Mouse (Mus musculus): ENCODE data around the gene Usp37. TPM values are rescaled to one million over a fixed set of nuclear protein-coding genes. Genes with fewer than 3 reads are reported as not detected.
A peak's percentile ranks its signal among the peaks of the same experiment; 100 is the strongest.
"Not testable (repeated sequence)": the region's sequence is repeated elsewhere in the genome, so short reads cannot be mapped to it uniquely, and the experiment has no call there.

The Usp37 gene
- polyA plus RNA-seq, 1 experiment from 2014 or later = 28.8 TPM

- no peaks in the 10 kb centered on the region for H3K4me1 ChIP-seq (replicated peaks; ENCODE audit: control insufficient read depth, insufficient read depth, low read length)
- DNase-seq (ENCODE audit: low spot score) = no peak
- H3K9ac ChIP-seq (ENCODE audit: low read depth, low read length) = no peak within 1 kb of the TSS
- H3K36me3 ChIP-seq (ENCODE audit: control insufficient read depth, insufficient read depth, low read length) = no peaks in the 10 kb centered on the region
- peaks cover 4% of the 10 kb centered on the region for H3K27me3 ChIP-seq (replicated peaks; ENCODE audit: control insufficient read depth, insufficient read depth, low read length)
- ATAC-seq (replicated peaks; ENCODE audit: low FRiP score) = no peak
- 7% methylated on average over 6 of the region's 6 CpGs for WGBS
- H3K4me3 ChIP-seq (ENCODE audit: low read depth, low read length) = no peak within 1 kb of the TSS
- H3K9me3 ChIP-seq (ENCODE audit: control insufficient read depth, low read length) = no peaks in the 10 kb centered on the region
- H3K4me2 ChIP-seq = no peak within 1 kb of the TSS
- H3K27ac ChIP-seq (ENCODE audit: low read depth, low read length) = no peak within 1 kb of the TSS
These were observed 1.6 kb downstream of the Usp37 start, which contains the start of gene Plcd4 for GRCm38 (mm10) chr1:74542451-74542961. TSS of gene Plcd4 (plus strand) at chr1:74542888.

DNA sequence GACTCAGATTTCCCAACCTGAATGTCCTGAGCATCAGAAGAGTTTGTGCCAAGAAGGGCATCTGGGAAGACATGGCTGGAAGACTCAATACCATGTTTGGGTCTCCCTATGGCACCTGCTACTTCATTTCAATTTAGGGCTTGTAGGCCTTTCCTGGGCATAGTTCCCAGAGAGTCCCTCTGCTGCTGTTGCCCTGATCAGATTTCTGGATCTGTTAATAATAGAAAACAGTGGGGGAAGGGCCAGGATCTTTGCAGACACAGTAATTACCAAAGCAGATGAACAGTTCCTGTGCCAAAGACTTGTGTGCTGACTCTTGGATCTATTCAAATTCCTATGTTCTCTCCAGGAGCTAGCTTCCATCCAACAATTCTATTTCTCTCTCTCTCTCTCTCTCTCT lies 5.4 kb downstream of the Usp37 start:
- Histone ChIP-seq H3K36me3 (ENCODE audit: control insufficient read depth, insufficient read depth, low read length) (no peaks in the 10 kb centered on the region), H3K4me2 (no peak overlapping the region), H3K4me1 (replicated peaks; ENCODE audit: control insufficient read depth, insufficient read depth, low read length) (no peaks in the 10 kb centered on the region), H3K4me3 (ENCODE audit: low read depth, low read length) (no peak overlapping the region), H3K27ac (ENCODE audit: low read depth, low read length) (no peak overlapping the region), H3K9me3 (ENCODE audit: control insufficient read depth, low read length) (no peaks in the 10 kb centered on the region), H3K27me3 (replicated peaks; ENCODE audit: control insufficient read depth, insufficient read depth, low read length) (peaks cover 4% of the 10 kb centered on the region), H3K9ac (ENCODE audit: low read depth, low read length) (no peak overlapping the region)
- no peak for ATAC-seq (replicated peaks; ENCODE audit: low FRiP score)
- DNase-seq (ENCODE audit: low spot score) = no peak

DNA sequence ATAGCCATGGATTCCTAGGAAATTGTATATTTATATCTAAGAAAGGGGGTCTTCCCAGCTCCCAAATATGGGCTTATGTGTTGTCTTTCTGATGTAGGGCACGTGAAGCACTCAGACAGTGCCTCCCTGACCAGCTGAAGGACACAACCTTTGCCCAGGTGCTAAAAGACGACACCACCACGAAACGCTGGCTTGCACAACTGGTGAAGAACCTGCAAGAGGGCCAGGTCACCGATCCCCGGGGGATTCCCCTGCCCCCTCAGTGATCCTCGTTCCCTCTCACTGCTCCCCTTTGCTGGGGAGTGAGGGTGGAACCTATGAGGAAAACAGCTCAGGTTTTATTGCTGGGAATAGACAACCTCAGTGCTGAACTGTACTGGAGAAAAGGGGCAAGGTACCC lies 15.5 kb downstream of the Usp37 start:
- Histone ChIP-seq H3K9ac (ENCODE audit: low read depth, low read length) (no peak overlapping the region), H3K4me3 (ENCODE audit: low read depth, low read length) (no peak overlapping the region), H3K36me3 (ENCODE audit: control insufficient read depth, insufficient read depth, low read length) (peaks cover 41% of the 10 kb centered on the region), H3K27me3 (replicated peaks; ENCODE audit: control insufficient read depth, insufficient read depth, low read length) (no peaks in the 10 kb centered on the region), H3K4me2 (no peak overlapping the region), H3K9me3 (ENCODE audit: control insufficient read depth, low read length) (no peaks in the 10 kb centered on the region), H3K4me1 (replicated peaks; ENCODE audit: control insufficient read depth, insufficient read depth, low read length) (no peaks in the 10 kb centered on the region), H3K27ac (ENCODE audit: low read depth, low read length) (no peak overlapping the region)
- no peak for ATAC-seq (replicated peaks; ENCODE audit: low FRiP score)
- WGBS = 95% methylated on average over 7 of the region's 7 CpGs
- no peak for DNase-seq (ENCODE audit: low spot score)

- Histone ChIP-seq H3K27ac (ENCODE audit: low read depth, low read length) (no peak overlapping the region), H3K9me3 (ENCODE audit: control insufficient read depth, low read length) (no peaks in the 10 kb centered on the region), H3K4me2 (no peak overlapping the region), H3K9ac (ENCODE audit: low read depth, low read length) (no peak overlapping the region), H3K4me1 (replicated peaks; ENCODE audit: control insufficient read depth, insufficient read depth, low read length) (no peaks in the 10 kb centered on the region), H3K4me3 (ENCODE audit: low read depth, low read length) (no peak overlapping the region), H3K27me3 (replicated peaks; ENCODE audit: control insufficient read depth, insufficient read depth, low read length) (no peaks in the 10 kb centered on the region), H3K36me3 (ENCODE audit: control insufficient read depth, insufficient read depth, low read length) (peaks cover 35% of the 10 kb centered on the region)
- 84% methylated on average over 4 of the region's 4 CpGs for WGBS
- no peak for ATAC-seq (replicated peaks; ENCODE audit: low FRiP score)
- no peak for DNase-seq (ENCODE audit: low spot score)
These were observed 19.3 kb downstream of the Usp37 start for GRCm38 (mm10) chr1:74524746-74525145.

DNA sequence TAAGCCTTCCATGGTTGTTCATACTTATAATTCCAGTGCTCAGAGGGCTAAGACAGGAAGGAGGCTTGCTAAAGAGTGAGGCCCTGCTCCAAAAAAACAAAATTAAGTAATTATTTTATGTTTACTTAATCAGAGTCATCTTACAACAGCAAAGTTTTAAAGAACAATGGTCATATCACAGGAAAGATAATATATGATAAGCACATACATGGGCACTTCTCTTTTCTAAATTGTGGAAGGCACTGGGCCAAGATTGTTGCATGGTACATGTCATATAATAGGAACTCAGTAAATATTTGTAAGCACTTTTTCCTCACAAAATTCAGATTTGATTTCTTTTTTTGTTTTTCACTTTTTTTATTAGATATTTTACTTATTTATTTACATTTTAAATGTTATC lies 24.2 kb downstream of the Usp37 start:
- Histone ChIP-seq H3K4me3 (ENCODE audit: low read depth, low read length) (no peak overlapping the region), H3K4me1 (replicated peaks; ENCODE audit: control insufficient read depth, insufficient read depth, low read length) (no peaks in the 10 kb centered on the region), H3K27me3 (replicated peaks; ENCODE audit: control insufficient read depth, insufficient read depth, low read length) (no peaks in the 10 kb centered on the region), H3K27ac (ENCODE audit: low read depth, low read length) (no peak overlapping the region), H3K9me3 (ENCODE audit: control insufficient read depth, low read length) (no peaks in the 10 kb centered on the region), H3K9ac (ENCODE audit: low read depth, low read length) (no peak overlapping the region), H3K4me2 (no peak overlapping the region), H3K36me3 (ENCODE audit: control insufficient read depth, insufficient read depth, low read length) (peaks cover 23% of the 10 kb centered on the region)
- DNase-seq (ENCODE audit: low spot score) (no peak), ATAC-seq (replicated peaks; ENCODE audit: low FRiP score) (no peak)

GRCm38 (mm10) chr1:74512999-74513398 lies 31.1 kb downstream of the Usp37 start:
- not testable (repeated sequence) for H3K36me3 ChIP-seq (ENCODE audit: control insufficient read depth, insufficient read depth, low read length); ATAC-seq (replicated peaks; ENCODE audit: low FRiP score)
- peaks cover 14% of the 10 kb centered on the region for H3K4me1 ChIP-seq (replicated peaks; ENCODE audit: control insufficient read depth, insufficient read depth, low read length)

DNA sequence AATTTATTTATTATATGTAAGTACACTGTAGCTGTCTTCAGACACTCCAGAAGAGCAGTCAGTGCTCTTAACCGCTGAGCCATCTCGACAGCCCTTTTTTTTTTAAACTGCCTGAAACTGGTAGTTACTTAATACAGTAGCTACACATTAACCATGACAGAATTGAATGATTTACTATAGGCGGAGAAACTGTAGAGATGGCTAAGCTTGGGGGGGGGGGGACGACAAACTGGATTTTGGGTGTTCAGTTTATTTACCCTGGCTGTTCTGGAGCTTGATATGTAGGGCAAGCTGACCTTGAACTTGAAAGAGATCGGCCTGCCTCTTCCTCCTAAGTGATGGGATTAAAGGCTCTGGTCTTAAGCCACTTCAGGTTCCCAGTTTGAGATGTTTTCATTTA lies 32.8 kb downstream of the Usp37 start:
- Histone ChIP-seq H3K4me2 (no peak overlapping the region), H3K4me3 (ENCODE audit: low read depth, low read length) (no peak overlapping the region), H3K4me1 (replicated peaks; ENCODE audit: control insufficient read depth, insufficient read depth, low read length) (peaks cover 21% of the 10 kb centered on the region), H3K36me3 (ENCODE audit: control insufficient read depth, insufficient read depth, low read length) (peaks cover 5% of the 10 kb centered on the region; the same call in 1 of the 2 replicates), H3K9me3 (ENCODE audit: control insufficient read depth, low read length) (no peaks in the 10 kb centered on the region), H3K9ac (ENCODE audit: low read depth, low read length) (no peak overlapping the region), H3K27me3 (replicated peaks; ENCODE audit: control insufficient read depth, insufficient read depth, low read length) (no peaks in the 10 kb centered on the region), H3K27ac (ENCODE audit: low read depth, low read length) (no peak overlapping the region)
- ATAC-seq (replicated peaks; ENCODE audit: low FRiP score) = no peak
- no peak for DNase-seq (ENCODE audit: low spot score)
- 93% methylated on average over 5 of the region's 5 CpGs for WGBS

More at GRCm38 (mm10) chr1:74512999-74513398, 31.1 kb downstream of the Usp37 start:
- H3K9me3 ChIP-seq (ENCODE audit: control insufficient read depth, low read length); H3K27me3 ChIP-seq (replicated peaks; ENCODE audit: control insufficient read depth, insufficient read depth, low read length); H3K9ac ChIP-seq (ENCODE audit: low read depth, low read length); H3K4me3 ChIP-seq (ENCODE audit: low read depth, low read length); H3K4me2 ChIP-seq; DNase-seq (ENCODE audit: low spot score); H3K27ac ChIP-seq (ENCODE audit: low read depth, low read length): not testable (repeated sequence)
- 88% methylated on average over 1 of the region's 1 CpGs for WGBS

DNA sequence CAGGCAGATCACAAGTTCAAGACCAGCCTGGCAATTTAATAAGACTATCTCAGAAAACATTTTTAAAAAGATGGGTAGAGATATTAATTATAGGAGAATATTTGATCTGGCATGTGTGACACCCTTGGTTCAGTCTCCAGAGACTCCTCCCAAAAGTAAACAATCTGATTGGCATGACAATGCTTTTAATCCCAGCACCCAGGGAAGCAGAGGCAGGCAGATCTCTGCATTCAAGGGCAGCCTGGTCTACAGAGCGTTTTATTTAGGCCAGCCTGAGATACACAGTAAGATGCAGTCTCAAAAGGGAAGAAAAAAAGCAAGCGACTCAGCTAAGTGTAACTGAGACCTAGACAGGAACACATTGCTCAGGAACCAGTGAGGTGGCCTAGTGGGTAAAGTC lies 36.3 kb downstream of the Usp37 start:
- no peak for DNase-seq (ENCODE audit: low spot score)
- Histone ChIP-seq H3K4me3 (ENCODE audit: low read depth, low read length) (peak overlapping the region; percentile 96), H3K4me1 (replicated peaks; ENCODE audit: control insufficient read depth, insufficient read depth, low read length) (peaks cover 27% of the 10 kb centered on the region), H3K9me3 (ENCODE audit: control insufficient read depth, low read length) (no peaks in the 10 kb centered on the region), H3K27me3 (replicated peaks; ENCODE audit: control insufficient read depth, insufficient read depth, low read length) (no peaks in the 10 kb centered on the region), H3K4me2 (peak overlapping the region; percentile 73), H3K27ac (ENCODE audit: low read depth, low read length) (no peak overlapping the region), H3K36me3 (ENCODE audit: control insufficient read depth, insufficient read depth, low read length) (0 out of 2 replicates have a peak, but pooled peaks cover 3% of the 10 kb centered on the region), H3K9ac (ENCODE audit: low read depth, low read length) (peak overlapping the region; percentile 96)
- ATAC-seq (replicated peaks; ENCODE audit: low FRiP score) = no peak
- 89% methylated on average over 2 of the region's 2 CpGs for WGBS

GRCm38 (mm10) chr1:74506471-74506881 lies 37.6 kb downstream of the Usp37 start:
- Histone ChIP-seq H3K9ac (ENCODE audit: low read depth, low read length) (peak overlapping the region; percentile 96), H3K4me2 (peak overlapping the region; percentile 73), H3K27ac (ENCODE audit: low read depth, low read length) (peak overlapping the region; percentile 95), H3K36me3 (ENCODE audit: control insufficient read depth, insufficient read depth, low read length) (0 out of 2 replicates have a peak, but pooled peaks cover 3% of the 10 kb centered on the region), H3K4me1 (replicated peaks; ENCODE audit: control insufficient read depth, insufficient read depth, low read length) (peaks cover 27% of the 10 kb centered on the region), H3K27me3 (replicated peaks; ENCODE audit: control insufficient read depth, insufficient read depth, low read length) (no peaks in the 10 kb centered on the region), H3K9me3 (ENCODE audit: control insufficient read depth, low read length) (no peaks in the 10 kb centered on the region), H3K4me3 (ENCODE audit: low read depth, low read length) (peak overlapping the region; percentile 96)
- WGBS = under 1% methylated on average over 34 of the region's 34 CpGs
- ATAC-seq (replicated peaks; ENCODE audit: low FRiP score) (peak; percentile 38), DNase-seq (ENCODE audit: low spot score) (peak; percentile 76)
